Mouse (Mus musculus): Measurements from ENCODE around the gene Ccdc146. TPM values are rescaled to one million over a fixed set of nuclear protein-coding genes. Genes with fewer than 3 reads are reported as not detected.

Gene Ccdc146
- total RNA-seq, 1 experiment from 2014 or later, result 17.1 TPM

DNA sequence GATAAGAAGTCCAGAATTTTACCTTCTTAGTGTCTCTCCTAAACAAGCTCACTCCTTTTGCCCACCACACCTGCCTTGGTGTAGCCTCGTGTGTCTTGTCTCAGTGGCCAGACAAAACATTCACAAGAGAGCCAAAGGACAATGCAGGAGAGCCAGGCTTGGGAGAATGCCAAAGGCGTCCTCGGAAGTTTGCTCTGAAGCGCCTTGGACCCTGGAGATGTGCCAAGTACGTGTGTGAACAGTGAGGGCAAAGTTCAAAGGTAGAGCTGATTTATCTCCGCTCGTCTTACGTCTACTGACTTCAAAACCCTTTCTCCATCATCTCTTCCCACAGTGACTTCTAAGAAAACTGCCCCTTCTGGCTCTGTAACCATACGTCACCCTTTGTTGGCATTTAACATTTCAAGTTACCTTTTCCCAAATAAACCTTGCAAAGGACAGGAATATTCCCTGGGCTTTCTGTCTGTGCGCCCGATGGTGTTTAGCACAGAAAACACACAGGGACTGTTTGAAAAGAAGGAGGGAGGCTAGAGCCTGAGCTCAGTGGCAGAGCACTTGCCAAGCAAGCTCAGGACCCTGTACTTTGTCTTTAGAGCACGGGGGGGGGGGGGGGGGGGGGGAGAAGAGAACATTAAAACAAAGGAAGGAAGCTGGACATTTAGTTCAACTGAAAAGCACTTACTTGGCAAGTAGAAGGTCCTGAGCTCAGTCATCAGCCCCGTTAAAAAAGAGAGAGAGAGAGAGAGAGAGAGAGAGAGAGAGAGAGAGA, 32.7 kb downstream of the Ccdc146 start:
- no peak for ATAC-seq (ENCODE audit: extremely low read depth, insufficient number of reproducible peaks, low FRiP score, poor library complexity, severe bottlenecking)

DNA sequence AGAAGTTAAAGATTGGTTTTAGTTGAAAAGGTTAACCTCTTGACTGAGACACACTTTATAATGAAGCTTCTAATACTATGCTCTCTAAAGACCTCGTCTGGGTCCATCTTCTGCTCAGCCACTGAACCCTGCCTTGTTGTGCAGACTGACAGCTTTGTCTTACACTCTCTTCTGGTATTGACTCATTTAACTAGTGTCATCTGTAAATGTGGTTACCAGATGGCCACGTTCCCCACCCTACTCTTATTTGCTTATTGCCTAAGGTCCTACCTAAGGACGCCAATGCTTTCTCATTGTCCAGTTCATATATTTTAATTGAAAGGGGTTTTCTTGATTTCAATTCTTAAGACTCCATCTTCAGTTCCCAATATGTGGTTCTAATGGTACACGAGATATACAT, 35.6 kb downstream of the Ccdc146 start:
- no peak for ATAC-seq (ENCODE audit: extremely low read depth, insufficient number of reproducible peaks, low FRiP score, poor library complexity, severe bottlenecking)

DNA sequence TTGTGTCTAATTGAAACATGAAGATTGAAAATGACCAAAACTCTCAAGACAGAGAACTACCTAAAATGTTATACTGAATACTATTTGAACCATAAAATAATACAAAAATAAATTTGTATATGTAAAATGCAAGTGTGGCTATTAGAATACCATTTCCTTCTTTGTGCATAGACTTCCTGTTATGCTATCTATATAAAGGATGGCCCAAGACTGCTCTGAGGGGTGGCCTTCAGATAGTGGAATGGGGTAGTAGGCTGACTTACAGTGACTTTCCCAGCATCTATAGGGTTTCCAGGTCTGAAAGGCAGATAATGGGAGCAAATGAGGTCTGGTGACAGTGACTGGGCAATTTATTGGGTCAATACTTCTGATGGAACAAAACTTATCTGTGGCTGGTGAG, 37.1 kb downstream of the Ccdc146 start:
- no peak for ATAC-seq (ENCODE audit: extremely low read depth, insufficient number of reproducible peaks, low FRiP score, poor library complexity, severe bottlenecking)

DNA sequence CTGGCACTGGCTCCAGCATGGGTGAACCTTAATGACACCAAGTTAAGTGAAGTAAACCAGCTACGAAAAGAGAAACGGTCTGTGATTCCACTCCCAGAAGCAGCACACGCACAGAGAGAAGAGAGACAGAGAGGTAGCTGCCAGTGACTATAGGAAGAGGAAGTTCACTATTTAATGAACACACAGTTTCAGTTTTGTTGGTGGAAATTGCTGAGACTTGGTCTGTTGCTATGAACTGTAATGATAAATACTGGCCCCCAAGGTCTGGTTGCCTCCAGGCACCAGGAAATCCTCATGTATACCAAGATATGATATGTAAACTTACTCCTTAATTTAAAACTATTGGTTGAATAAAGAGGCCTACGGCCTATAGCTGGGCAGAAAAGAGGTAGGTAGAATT, 38.0 kb downstream of the Ccdc146 start:
- ATAC-seq (ENCODE audit: extremely low read depth, insufficient number of reproducible peaks, low FRiP score, poor library complexity, severe bottlenecking), result peak; percentile 61

DNA sequence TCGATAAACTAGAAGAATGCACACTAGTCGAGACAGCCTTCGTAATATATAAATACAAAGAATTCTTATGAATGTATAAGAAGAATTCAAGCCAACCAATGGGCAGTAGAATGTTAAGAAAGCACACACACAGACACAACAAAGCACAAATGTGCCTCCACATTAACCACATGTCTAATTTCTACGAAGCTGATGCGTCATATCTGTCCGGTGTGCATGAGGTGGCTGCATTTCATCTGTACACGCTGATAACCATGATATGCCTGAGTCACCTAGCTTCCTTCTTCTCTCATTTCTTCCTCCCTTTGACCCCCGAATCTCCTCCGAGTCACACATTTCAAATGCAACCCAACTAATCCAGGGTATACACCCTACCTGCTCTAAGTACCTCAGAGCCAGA, 39.5 kb downstream of the Ccdc146 start:
- ATAC-seq (ENCODE audit: extremely low read depth, insufficient number of reproducible peaks, low FRiP score, poor library complexity, severe bottlenecking), result peak; percentile 30; the same call in 1 of the 2 replicates

DNA sequence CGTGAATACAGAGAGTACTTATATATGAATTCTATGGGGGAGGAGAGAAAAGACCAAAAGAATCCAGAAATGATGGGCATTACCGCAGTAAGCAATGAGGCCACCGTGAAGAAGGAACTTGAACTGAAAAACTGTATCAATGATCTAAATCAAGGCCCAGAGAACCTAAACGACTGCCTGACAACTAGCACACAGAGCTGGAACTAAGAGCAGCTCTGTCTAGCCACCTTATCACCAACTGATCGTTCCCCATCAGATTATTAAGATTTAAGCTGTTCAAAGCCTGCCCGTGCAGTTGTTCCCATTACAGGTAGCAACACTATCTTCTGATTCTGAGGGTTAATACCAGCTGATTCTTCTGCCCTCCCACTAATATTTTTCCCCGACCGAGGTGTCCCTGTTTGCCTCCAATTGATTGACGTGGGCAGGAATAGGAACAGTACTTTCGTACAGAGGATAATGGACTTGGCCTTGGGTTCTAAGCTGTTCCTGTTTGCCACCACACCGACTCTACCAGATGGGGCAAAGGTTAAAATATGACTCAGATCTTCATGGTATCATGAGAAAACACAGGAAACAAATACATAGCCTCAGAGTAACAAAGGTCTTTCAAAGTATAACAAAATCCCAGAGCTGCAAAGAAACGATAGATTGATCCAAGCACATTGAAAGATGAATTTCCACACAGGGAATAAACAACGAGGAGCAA, 40.1 kb downstream of the Ccdc146 start:
- no peak for ATAC-seq (ENCODE audit: extremely low read depth, insufficient number of reproducible peaks, low FRiP score, poor library complexity, severe bottlenecking)

DNA sequence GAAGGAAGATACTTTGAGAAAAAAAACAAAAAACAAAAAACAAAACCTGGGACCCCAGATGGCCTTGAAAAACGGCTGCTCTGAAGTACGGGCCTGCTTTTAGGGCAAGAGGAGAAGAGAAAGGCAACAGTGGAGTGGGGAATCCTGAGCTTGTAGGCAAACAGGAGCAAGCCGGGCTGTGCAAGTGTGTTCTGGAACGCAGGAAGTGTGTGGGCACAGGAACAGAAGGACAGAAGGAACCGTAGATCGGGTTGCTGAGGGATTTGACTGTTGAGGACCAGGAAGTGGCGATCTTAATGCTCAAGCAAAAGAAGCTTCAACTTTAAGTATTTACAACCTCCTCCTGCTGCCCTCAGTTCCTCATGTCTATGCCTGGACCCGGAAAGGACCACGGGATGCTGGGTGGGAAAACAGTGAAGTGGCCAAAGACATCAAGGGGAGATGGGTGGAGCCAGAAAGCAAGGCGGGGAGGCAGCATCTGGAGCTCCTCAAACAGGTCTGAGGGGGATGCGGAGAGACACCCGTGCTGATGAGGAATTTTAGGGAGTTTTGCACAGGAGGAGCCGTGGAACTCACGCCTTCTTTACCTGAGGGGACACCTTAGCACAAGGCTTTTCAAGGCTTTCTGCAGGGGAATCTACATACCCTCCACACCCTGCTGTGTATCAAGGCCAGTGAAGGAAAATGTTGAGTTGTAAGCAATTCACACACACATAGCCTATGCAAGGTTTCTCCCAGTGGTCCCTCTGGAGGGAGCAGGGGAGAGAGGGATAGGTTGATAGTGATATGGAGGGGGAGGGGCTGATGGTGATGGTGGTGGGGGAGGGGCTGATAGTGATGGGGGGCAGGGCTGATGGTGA, 40.9 kb downstream of the Ccdc146 start:
- ATAC-seq (ENCODE audit: extremely low read depth, insufficient number of reproducible peaks, low FRiP score, poor library complexity, severe bottlenecking), result no peak

DNA sequence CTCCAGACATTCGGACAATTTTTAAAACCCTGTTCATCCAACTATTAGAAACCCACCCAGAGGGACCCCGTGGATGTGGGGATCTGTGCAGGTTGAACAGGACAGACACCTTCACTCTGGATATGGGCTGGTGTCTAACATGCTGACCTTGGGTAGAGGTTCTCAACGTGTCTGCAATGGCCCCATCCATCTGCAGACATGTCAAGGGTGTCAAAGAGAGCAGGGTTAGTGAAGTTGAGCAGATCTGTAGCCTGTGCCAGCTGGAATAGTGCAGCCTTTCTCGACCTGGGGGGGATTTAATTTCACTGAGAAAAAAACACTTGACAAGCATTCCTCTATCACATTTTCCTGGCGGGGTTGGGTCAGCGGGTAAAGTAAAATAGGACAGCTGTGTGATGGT, 41.8 kb downstream of the Ccdc146 start:
- no peak for ATAC-seq (ENCODE audit: extremely low read depth, insufficient number of reproducible peaks, low FRiP score, poor library complexity, severe bottlenecking)

DNA sequence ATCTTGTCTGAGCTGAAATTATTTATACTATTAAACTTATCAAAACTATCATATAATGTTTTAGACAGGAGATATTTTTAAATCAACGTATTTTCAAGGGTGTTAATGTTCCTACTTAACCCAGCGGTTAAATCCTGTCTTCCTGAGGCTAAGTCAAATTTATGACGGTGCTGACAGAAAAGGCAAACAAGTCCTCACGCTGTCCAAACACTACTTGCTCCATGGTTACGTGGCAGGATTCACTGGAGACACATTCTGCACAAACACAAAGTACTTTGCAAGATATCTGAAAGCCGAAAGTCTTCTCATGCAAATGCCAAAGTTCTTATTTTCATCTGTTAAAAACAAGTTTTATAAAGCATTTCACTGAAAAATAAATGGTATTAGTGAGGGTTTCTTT, 42.5 kb downstream of the Ccdc146 start:
- no peak for ATAC-seq (ENCODE audit: extremely low read depth, insufficient number of reproducible peaks, low FRiP score, poor library complexity, severe bottlenecking)

DNA sequence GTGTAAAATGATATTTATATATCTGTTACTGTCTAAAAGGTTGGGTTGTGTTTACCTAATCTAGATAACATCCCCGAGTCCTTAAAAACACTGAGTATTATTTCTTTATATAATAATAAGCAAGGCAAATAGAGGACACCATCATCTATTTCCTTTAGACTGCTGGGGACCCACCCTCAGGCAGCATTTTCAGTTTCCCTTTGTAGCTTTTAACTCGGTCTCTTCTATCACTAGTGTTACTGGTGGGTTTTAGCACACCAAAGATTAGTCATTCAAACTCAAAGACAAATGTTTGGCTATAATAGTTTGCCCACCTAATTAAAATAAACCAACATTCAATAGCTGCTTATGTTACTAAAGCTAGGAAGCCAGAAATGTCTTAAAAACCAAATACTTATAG, 46.1 kb downstream of the Ccdc146 start:
- ATAC-seq (ENCODE audit: extremely low read depth, insufficient number of reproducible peaks, low FRiP score, poor library complexity, severe bottlenecking), result no peak

DNA sequence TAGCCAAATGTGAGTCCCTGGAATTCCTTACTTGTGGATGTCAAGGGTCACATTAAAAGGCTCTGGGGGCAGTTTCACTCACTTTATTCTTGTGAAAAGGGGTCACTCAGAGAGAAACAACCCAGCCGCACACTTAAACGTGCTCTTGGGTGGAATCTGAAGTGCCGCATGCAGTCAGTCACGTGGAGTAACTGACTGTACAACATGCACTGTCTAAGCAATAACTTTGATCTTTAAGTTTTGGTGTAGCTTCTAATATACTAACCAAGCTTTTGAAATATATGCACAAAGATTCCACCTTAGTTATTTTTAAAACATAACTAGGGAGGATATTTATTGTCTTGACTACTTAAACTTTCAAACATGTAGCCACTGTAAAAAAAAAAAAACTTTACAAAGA, 47.5 kb downstream of the Ccdc146 start:
- no peak for ATAC-seq (ENCODE audit: extremely low read depth, insufficient number of reproducible peaks, low FRiP score, poor library complexity, severe bottlenecking)

DNA sequence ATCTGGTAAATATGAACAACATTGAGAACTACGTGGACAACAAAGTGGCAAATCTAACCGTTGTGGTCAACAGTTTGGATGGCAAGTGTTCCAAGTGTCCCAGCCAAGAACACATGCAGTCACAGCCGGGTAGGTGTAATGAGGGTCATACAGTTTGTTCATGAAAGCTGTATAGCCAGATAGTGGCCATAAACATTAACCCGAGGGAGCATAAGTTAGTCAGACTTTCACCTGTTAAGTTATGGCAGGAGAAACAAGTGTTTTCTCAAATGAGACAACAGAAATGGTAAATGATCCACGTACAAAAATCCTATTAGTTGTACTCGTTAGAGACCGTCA, 51.3 kb downstream of the Ccdc146 start:
- no peak for ATAC-seq (ENCODE audit: extremely low read depth, insufficient number of reproducible peaks, low FRiP score, poor library complexity, severe bottlenecking)

DNA sequence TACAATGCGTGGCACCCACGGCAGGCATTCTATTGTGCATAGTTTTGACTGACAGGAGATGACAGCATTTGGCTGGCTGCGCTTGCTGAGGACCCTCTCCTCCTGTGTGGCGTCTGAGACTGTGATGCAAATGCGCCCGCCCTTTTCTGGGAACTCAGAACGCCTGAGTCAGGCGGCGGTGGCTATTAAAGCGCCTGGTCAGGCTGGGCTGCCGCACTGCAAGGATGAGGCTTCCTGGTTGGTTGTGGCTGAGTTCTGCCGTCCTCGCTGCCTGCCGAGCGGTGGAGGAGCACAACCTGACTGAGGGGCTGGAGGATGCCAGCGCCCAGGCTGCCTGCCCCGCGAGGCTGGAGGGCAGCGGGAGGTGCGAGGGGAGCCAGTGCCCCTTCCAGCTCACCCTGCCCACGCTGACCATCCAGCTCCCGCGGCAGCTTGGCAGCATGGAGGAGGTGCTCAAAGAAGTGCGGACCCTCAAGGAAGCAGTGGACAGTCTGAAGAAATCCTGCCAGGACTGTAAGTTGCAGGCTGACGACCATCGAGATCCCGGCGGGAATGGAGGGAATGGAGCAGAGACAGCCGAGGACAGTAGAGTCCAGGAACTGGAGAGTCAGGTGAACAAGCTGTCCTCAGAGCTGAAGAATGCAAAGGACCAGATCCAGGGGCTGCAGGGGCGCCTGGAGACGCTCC, 51.8 kb downstream of the Ccdc146 start, which contains the start of gene Fgl2:
TSS of gene Fgl2 (plus strand) at position 150 of the 687 bp plus-strand sequence.
- peak; percentile 89 for ATAC-seq (ENCODE audit: extremely low read depth, insufficient number of reproducible peaks, low FRiP score, poor library complexity, severe bottlenecking)

DNA sequence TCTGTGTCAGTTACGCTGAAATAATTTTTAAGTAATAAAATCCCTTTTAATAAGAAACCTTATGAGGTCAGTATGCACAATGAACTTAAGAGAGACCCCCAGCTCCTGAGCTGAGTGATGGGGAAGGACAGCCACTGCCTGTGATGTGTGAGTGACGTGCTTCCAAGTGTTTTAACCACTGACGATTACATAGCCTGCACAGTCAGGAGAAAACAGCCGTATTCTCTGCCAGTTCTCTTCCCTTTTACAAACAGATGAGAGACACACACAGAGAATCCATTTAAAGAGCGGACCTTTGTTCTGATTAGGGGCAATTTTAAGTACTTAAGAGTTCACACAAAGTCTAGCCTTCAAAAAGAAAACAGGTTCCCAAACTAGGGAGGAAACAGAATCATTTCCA, 52.6 kb downstream of the Ccdc146 start:
- no peak for ATAC-seq (ENCODE audit: extremely low read depth, insufficient number of reproducible peaks, low FRiP score, poor library complexity, severe bottlenecking)

DNA sequence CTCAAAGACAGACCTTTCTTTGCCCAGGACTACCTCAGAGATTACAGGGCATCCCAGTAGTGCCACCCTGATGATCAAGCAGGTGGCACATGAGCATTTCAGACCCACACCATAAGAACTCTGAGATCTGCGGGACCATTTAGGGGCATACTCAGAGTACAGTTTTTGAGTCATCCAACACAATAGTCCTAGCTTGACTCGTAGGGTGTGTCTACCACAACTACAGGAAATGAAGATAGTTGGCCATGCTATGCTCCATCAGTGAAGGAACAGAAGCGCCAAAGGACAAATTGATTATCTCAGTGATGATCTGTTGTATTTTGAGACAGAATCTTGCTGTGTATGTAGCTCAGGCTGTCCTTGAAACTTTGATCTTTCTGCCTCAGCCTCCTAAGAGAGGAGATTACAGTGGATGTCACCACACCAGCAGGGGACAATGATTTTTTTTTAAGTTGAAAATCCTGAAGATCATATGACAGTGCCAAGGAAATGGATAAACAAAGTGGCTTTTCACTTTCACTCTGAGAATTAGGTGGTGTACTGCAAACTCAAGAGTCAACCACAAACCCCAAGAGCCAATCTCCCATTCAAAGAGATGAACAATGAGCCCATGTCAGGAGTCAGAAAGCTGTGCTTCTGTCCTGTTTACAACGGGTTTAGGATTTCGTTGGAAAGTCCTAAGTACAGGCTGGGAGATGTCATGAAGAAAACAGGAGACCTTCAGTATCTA, 54.1 kb downstream of the Ccdc146 start:
- ATAC-seq (ENCODE audit: extremely low read depth, insufficient number of reproducible peaks, low FRiP score, poor library complexity, severe bottlenecking), result peak; percentile 13; the same call in 1 of the 2 replicates

DNA sequence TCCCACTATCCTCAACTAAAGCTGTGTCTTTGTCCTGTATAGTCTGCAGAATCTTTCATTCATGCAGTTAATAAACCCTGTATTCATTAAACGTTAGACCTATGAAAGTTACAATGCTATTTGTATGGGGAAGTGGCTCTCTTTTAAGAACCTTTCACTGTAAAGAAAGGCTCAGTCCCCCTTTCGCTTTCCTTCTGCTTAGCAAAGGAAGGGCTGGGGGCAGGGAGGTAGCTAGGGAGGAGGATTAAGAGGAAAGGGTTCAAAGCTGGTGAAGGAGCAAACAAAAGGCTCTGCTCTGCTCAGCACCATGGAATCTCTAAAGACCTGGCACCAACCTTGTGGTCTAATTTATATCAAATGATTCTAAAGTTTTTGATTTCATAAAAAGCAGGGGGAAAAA, 57.0 kb downstream of the Ccdc146 start:
- no peak for ATAC-seq (ENCODE audit: extremely low read depth, insufficient number of reproducible peaks, low FRiP score, poor library complexity, severe bottlenecking)

DNA sequence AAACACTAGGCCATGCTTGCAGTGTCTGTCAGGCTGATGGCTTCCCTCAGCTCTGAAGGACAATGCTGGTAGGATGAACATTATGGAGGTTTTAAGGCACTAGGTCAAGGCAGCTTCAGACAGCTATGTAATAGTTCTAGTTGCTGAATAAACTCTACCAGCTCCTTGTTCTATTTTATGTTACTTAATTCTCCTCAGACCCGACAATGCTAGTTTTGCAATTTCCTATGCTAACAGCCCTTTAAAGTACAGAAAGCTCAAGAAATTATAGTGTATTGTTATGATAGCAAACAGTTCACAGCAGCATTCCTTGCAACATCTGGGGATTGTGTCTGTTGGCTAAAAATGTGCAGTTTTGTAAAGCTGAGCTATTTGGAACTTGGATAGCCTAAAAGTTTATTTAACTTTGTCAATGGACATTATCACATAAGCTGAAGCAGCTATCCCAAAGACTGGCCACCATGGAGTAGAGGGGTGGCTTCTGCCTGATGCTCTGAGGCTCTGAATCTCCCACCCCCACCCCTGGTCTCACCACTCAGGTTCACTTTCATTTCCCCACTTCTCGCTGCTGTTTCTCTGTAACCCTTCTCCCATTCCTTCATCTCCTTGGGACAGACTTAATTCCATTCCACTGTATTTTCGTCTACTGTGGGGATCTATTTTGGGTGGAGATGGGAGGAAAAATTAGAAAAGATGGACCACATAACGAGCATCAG, 58.0 kb downstream of the Ccdc146 start:
- ATAC-seq (ENCODE audit: extremely low read depth, insufficient number of reproducible peaks, low FRiP score, poor library complexity, severe bottlenecking), result no peak

DNA sequence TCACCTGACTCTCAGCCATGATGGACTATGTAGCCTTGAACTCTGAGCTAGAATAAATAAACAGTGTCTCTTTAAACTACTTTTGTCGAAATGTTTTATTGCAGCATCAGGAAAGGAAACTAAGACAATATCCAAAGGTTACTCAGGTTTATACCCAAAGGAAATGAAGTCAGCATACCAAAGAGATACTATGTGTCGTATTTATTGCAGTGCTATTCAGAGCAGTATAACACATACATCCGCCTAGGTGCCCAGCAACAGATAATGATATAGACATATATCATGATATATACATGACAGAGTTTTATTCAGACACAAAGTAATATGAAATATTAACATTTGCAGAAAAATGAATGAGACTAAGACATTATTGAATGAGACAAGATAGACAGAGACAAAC, 61.1 kb downstream of the Ccdc146 start:
- no peak for ATAC-seq (ENCODE audit: extremely low read depth, insufficient number of reproducible peaks, low FRiP score, poor library complexity, severe bottlenecking)
